Mouse (Mus musculus) activated CD4-positive, CD25-positive, alpha-beta regulatory T cell, adult 4 months (primary cell): Measurements from ENCODE around the gene Ugcg. TPM values are rescaled to one million over a fixed set of nuclear protein-coding genes. Genes with fewer than 3 reads are reported as not detected.

Experiments
- ATAC-seq: one replicate; pipeline ENCODE4 v1.8.0; 2017
- polyA plus RNA-seq, 2 experiments: library from polyadenylated mRNA; unstranded; fragments of 100-300 nt; shearing (Covaris generic); gene quantifications; one replicate each; pipeline ENCODE4 v1.2.1; 2017

The Ugcg gene
- polyA plus RNA-seq, 2 experiments from 2014 or later = 17.5 to 19.7 TPM

DNA sequence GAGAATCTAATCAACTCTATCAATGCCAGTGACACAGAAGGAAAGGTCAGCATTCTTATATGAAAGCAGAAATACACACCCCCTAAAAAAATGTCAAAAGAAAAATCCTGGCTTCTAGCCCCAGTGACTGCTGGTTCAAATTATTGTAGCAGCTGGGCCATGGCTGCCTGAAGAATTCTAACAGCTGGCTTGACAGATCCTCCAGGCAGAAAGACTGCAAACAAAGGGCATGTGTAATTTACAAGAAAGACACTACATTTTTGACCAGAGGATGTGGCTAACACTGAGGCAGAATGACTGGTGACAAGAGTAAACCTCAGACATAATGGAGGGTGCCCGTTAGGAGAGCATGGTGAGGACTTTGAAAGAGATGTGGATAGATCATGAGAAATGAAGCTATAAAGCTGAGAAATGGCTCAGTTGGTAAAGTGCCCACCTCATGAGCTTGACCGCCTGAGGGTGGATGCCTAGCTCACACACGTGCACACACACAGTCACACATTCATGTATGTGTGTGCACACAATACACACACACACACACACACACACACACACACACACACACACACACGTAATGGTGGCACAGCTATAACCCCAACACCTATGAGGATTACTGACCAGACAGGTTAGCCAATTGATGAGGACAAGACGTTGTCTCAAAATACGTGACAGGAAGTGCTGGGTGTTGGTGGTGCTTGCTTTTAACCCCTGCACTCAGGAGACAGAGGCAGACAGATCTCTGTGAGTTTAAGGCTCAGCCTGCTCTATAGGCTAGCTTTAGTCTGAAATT is 42.4 kb downstream of the Ugcg start:
- ATAC-seq = peak; percentile 49

DNA sequence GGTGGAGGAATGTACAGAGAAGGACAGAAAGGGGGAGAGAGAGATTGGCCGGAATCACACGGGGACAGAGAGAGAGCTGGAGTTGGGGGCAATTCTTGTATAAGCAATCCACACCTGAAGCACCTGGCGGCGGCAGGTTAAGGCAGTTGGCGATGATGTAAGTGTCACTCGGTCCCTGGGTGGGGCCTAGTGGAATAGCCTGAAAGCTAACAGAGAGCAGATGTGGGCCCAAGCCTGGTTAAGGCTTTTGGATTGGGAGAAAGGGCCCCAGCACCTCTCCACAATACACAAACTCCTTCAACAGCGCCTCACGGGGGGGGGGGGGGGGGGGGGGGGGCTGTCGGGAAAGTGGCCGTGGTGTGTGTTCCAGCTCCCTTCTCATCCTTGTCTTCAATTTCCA is 45.0 kb downstream of the Ugcg start:
- no peak for ATAC-seq

DNA sequence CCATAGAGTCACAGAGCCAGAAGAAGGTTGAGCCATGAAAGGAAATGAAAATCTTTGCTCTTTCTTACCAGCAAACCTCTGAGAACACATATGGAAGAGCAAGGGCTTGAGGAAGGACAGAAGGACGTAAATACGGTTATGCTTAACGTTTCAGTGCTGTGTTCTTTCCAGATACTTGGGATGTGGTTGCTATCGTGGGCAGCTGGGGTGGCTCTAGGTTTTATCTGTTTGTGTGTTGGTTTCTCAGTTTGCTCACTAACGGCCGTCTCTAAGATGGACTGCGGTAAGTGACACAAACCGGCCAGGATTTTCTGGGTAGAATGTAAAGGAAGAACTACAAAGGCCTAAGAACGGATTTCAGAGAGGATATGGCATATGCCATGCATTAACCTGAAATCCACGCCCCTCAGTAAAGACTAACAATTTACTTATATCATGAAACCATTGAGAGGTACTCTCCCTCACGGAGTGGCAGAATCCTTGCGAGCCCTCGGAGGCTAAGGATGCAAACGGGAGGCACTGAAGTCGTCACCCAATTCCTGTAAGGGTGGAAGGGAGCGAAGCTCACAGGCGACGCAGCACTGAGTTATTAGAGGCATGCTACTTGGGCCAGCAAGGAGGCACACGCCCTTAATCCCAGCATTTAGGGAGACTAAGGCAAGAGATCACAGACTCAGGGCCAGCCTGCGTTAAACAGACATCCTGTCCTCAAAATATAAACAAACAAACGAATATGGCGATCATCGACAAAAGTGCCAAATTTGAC is 45.6 kb downstream of the Ugcg start:
- ATAC-seq = no peak

DNA sequence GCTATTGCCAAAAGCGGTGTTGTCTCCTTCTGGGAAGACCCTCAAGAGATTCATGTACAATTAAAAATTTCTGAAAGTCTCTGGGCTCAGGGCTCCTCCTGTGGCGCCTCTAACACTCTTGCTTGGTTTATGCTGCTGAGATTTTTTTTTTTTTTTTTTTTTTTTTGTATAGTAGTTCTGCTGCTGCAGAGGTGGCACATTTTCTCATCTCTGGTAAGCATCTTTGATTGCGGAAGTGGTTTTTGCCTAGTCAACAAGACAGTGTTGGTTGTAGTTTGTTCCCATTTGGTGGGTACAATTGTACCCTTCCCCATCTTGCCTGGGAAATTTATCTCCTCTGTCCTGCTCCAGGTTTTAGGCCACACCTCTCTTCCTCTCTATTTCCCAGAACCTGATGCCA is 47.3 kb downstream of the Ugcg start:
- ATAC-seq = peak; percentile 49

DNA sequence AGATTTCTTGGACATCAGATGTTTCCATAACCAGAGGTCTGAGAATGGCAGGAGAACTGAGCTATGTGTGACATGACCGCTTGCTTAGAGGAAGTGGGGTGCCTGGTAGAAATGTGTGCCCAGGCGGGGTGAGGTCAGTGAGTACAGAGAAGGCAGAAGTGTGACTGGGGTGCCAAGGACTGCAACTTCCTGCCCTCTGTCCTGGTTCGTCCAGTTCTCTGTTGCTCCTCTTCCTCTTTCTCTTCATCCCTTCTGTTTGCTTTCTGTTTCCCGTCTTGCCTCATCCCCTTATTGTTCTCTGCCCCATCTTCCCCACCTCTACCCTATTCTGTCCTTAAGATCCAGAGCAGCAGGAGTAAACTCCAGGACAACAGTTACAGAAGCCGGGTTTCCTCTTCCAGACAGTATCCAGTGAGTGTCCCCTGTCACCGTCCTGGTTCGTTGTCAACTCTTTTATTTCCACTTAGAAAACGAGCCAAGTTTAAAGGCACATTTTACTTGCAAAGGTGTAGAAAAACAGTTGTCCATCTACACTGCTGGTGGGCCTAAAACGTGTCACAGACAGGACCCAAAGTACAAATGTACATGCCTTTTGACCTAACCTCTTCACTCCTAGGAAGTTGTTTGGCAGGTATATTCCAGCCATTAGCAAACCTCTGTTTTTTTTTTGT is 49.7 kb downstream of the Ugcg start:
- ATAC-seq = no peak

DNA sequence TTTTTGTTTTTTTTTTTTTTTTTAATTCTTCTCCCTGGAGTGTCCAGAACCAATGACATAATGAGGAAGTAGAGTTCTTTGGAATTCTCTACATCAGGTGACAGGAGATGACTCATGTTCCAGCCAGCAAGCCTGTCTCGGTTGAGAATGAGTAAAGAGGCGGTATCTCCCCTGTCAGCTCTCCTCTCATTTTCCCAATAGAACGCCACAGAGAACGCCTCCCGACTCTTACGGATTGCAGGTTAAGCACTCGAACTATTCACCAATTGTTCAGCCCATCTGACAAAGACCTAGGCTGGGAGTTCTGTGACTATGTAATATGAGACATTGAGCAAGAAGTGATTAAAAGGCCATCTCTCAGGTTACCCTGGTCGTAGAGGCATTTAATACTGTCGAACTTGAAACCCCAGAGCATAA is 50.3 kb downstream of the Ugcg start:
- ATAC-seq = no peak

DNA sequence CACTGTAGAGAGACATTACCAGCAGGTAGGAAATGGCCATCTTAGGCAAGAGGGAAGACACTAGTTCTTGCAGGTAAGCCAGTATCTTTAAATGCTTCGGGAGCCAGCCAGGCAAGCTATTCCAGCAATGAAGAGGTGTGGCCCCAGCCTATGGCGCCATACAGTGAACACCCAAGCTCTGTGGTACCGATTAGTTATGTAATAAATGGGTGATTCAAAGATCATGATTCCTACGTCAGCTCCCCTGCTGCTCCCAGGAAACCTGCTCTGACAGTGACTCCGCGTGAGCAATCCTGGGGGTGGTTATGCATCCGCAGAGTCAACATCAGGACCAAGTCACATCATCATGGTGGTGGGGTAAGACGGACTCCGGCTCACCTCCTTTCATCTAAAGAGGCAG is 51.1 kb downstream of the Ugcg start:
- ATAC-seq = no peak

DNA sequence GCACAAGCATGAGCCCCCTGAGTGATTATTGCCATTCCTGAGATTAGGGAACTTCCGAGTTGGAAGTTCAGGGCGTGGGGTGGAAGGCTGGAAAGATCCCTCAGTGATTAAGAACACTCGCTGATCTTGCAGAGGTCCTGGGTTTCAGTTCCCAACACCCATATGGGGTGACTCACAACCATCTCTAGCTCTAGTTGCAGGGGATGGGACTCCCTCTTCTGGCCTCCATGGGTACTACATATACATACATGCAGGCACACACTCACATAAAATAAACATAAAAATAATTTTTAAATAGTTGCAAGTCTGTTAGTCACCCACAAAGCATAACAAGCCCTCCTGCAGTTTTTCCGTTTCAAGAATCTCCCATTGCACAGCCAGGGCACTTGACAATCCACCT is 52.0 kb downstream of the Ugcg start:
- ATAC-seq = no peak

DNA sequence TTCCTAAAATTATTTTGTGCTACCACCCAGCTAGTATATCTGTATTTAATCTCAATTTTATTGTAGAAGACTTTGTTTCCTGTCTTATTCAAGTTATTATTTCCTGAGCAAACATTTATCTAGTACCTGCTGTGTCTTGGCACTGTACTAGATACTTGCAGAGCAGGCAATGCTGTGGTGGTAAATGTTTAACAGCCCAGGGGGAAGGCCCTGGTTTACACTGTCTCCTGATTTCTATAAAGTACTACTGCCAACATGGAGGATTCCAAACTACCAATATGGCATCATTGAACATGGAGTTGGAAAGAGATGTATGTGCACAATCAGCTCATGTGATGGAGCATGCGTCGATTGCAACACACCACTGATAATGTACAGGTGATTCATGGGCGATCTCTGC is 53.2 kb downstream of the Ugcg start:
- no peak for ATAC-seq

DNA sequence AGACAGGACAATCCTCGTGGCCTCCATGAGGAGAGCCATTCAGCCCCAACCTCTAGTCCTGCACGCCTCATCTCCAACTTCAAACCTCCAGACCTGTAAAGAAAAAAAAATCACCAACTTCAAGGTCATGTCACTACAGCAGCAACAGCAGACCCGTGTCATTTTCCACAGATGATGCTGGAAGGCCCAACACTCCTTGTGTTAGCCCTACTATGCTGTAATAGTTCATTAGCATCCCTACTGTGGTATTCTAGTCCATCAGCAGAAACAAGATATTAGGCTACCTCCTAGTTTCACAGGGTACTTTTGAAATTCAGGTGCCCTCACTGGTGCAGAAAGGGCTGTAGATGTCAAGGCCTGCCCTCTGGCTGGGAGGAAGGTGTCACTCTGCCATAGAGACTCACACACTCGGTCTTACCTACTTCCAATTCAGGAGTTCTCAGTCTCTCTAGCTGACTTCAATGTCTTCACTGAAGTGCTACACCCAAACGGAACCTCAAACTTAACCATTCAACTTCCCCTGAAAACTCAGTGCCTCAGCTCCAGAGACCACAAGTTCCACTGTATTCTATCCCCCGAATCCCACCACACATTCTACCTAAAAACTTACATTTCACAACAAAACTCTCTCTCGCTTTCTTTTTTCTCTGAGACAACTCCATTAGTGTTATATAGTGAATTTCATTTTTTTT is 54.9 kb downstream of the Ugcg start:
- ATAC-seq = no peak

DNA sequence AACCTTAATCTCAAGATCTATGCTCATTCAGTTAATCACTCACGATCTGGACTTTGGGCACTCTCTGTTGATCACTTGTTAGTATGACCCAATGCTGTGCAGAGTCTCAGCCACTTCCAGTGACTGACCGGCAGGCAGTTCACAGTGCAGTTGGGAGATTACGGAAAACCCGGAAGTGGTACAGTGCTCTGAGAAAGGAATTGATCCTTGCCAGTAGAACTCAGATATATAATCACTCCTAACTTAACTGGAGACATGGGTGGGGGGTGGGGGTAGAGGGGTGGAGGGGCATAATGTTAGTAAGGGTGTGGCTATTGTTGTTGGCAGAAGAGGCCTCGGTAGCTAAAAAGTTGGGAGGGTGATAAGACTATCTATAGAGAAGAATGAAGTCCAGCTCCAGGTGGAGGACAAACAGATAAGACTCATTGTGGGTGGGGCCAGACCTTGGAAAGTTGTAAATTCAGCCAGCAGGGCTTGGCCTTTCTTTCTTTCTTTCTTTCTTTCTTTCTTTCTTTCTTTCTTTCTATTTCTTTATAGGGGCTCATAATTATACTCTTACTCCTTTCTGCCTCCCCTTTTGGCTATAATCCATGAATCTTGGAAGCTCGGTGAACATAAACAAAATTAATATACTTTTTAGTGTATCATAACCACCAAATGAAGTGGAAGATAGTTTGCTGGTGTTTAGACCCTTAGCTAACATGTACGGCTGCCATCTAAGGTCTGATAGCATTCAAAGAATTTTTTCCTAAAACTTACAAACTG is 55.9 kb downstream of the Ugcg start:
- ATAC-seq = no peak

DNA sequence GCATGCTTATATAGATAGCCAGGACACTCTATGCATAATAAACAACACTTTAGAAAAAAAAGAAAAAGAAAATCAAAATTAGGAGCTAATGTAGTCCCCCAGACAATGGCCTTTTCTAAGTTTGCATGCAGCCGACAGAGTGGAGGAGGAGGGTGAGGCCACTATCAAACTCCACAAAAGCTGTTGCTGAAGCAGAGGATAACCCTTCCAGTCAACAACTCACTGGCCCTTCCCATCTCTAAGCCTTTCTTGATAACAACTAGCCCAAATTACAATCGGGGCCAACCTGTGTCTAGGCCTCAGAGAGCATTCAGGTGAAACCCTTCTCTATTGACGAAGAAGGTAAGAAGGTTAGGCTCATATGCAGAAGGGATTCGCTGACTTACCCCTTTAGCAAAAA is 56.7 kb downstream of the Ugcg start:
- no peak for ATAC-seq

DNA sequence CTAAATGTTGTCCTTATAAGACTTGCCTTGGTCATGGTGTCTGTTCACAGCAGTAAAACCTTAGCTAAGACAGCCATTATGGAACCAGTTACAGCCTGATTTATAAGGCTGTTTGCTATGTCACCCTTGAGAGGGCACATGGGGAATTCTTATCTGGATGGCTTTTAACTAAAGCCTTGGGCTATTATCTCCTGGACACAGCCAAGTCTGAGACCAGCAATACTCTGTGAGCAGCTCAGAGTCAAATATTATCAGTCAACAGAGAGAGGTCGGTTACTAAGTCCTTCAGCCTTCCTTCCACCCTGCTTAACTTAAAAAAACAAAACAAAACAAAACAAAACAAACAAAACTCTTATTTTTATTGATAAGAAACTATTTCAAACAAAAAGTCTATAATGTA is 58.5 kb downstream of the Ugcg start:
- no peak for ATAC-seq

DNA sequence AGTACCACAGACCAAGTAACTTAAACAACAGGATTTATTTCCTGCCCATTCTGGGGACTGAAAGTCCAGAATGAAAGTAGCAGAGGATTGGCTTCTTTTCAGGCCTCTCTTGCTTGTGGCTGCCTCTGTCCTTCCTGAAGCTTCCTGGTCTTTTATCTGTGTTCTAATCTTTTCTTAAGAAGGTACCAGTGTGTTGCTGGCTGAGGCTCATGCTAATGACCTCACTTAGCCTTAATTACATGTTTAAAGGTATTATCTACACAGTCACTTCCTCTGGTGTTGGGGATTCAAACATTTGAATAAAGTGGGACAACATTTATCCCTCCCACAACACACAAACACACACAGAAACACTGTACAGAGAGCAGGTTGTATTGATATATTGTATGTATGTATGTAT is 59.0 kb downstream of the Ugcg start:
- no peak for ATAC-seq

DNA sequence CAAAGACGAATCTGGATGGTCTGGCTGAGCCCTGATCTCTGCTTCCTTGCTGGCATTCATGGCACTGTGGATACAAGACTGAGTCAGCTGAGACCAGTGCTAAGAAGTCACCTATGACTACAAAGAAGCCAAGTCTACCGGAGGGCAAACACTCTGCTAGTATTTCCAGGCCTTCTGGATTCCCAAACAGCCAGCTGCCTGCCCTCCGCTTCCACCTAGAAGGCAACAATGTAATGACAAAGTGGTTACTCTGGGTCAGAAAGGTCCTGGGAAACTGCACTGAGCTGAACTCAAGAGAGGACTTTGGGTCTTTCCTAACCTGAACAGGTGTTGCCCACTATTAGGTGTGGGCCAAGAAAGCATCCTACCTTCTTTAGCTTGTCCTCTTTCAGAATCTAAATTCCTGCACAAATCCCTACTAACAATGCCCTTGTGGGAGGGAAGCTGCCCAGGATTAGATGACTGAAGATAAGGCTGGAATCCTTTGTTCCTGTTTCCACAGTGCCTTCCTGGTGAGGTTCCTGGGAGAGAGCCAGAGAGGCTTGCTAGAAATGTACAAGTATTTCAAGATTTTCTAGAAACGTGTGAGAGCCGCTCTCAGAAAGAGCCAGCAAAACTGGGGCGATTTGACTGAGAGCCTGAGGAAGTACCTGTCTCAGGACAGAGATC is 63.5 kb downstream of the Ugcg start:
- no peak for ATAC-seq

DNA sequence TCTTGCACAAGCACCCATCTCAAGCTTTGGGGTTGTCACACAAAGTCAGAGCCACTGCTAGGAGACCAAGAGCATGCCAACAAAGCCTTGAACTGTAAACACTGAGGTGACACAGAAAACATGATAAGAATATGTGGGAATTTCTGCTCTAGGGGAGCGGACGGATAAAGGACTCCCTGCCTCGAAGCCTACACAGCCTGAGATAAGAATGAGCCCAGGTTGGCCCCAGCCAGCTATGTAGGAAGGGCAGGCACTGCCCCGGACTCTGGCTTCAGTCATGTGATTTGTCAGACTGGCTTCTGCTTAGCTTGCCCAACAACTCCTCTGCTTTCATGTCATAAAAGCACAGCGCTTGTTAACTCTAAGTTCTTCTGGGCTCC is 64.0 kb downstream of the Ugcg start:
- ATAC-seq = no peak

DNA sequence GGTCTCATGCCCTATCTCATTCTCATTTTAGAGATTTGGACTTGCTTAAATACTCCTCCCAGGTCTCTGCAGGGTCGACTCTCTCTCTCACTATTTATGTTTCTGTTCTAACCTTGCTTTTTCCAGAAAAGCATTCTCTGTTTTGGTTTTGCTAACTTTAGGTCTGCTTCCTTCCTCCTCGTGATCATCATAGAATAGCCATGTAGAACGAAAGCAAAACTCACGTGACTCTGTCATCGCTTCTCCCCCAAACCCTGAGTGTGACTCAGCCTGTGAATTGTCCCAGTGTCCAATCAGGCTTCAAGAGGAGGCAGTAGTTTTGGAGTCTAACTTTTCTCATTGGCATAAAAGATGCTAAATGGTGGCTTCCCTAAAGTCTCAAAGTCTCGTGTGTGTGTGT is 65.3 kb downstream of the Ugcg start:
- ATAC-seq = peak; percentile 100

DNA sequence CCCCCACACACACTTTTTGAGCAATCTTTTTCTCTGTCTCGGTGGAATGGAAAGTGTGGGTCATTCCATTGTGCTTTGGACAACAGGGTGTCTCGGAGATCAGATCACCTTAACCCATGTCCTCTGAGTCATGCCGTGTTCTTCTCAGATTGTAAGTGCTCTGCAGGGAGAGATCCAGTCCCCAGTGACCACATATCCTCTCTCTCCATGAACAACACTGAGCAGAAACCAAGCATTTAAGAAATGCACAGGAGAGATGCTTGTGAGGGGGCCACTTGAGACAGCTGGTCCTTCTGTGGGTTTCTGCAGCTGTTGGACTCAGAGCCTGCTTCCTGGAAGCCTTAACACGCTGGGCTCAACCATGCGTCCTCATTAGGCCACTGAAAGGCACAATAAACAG is 66.9 kb downstream of the Ugcg start:
- no peak for ATAC-seq

DNA sequence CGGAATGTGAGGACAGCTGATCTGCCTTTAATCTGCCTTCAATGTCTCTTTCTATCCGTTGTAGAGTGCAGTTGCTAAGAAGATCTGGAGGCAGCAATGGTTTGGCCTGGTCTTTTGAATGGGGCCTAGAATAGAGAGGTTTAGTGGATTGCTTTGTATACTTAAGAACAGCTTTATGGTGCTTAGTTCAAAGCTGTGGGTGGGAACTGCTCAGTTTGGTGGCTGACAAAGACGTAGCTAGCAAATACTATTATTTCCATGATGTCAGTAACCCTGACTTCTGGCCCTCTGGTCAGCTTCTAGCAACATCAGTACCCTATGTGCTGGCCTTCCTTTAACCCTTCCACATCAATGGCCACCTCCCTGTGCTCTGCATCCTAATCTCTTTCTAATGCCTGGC is 68.8 kb downstream of the Ugcg start:
- no peak for ATAC-seq

DNA sequence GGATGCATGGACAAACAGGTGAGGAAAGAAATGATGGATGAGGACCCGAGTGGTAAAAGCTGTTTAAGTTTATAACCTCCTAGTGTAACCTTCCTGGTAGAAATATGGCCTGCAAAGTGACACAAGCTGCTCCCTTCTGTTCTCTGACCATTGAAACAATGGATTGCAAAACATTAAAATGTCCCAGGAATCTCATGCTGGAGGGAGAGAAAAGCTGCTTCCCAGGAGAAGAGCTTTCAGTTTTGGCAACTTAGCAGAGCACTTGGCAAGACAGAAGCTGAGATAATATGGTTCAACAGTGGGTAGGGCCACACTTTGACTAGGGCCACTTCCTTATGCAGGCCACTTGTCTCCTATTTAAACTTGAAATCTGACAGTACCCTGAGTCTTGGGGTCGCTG is 69.7 kb downstream of the Ugcg start:
- no peak for ATAC-seq

DNA sequence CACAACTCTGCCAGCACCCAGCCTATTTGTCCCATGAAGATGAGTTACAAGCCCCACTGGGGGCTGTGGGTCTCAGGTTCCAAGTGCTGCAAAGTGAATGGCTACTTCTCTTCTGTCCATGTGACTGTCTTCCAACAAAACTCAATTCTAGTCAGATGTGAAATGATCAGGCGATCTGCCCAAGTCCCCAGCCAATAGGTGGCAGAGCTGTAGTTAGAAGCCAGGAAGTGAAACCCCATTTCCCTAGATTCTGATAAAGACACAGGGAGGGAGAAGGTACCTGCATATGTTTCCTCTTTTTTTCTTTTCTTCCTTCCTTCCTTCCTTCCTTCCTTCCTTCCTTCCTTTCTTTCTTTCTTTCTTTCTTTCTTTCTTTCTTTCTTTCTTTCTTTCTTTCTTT is 70.7 kb downstream of the Ugcg start:
- ATAC-seq = no peak
